Mouse (Mus musculus): ENCODE data around the gene 1700020D05Rik.

GRCm38 (mm10) chr19:5518721-5519120, 15.1 kb upstream of the 1700020D05Rik start:
- TF ChIP-seq CTCF (IDR thresholded peaks at IDR 0.05; ENCODE audit: borderline replicate concordance, insufficient read depth, low read depth, low read length): no peak
- TF ChIP-seq POLR2A (IDR thresholded peaks at IDR 0.05; ENCODE audit: borderline replicate concordance, insufficient read depth, low read length): no peak
